Comparison of ENCODE assay signal across 8 mouse cellular contexts in genomic region chr2:73213871-73214659, GRCm38 (mm10). TPM values are rescaled to one million over a fixed set of nuclear protein-coding genes. Genes with fewer than 3 reads are reported as not detected.
A peak's percentile ranks its signal among the peaks of the same experiment; 100 is the strongest.
DNase-seq lines count a peak whose midpoint lies in the region; ATAC-seq and TF ChIP-seq lines count a peak whose summit lies in the region.

No protein-coding gene starts in this region.

- no peak for TF ChIP-seq EP300 in CH12.LX (IDR thresholded peaks at IDR 0.05; ENCODE audit: low read length)

- H3K4me2 ChIP-seq in CH12.LX (ENCODE audit: insufficient read depth, low read depth, poor library complexity, severe bottlenecking), result peak overlapping the region; percentile 97
- peak overlapping the region; percentile 84 for H3K4me2 ChIP-seq in forebrain, embryonic 11.5 days (ENCODE audit: low read depth, low read length, severe bottlenecking)
- peak overlapping the region; percentile 97 for H3K4me2 ChIP-seq in heart, embryonic 16.5 days (ENCODE audit: low read depth, low read length)
- H3K4me2 ChIP-seq in liver, embryonic 15.5 days, result peak overlapping the region; percentile 94
- H3K4me2 ChIP-seq in neural tube, embryonic 12.5 days (replicated peaks), result peak overlapping the region; percentile 94

- under 1% methylated on average over 66 of the region's 68 CpGs for WGBS in forebrain, embryonic 11.5 days
- 0% methylated on average over 65 of the region's 68 CpGs for WGBS in heart, embryonic 16.5 days
- WGBS in liver, embryonic 15.5 days (ENCODE audit: insufficient replicate concordance), result under 1% methylated on average over 68 of the region's 68 CpGs
- under 1% methylated on average over 66 of the region's 68 CpGs for WGBS in neural tube, embryonic 12.5 days

- dilution Hi-C loops in CH12.LX (cut with MboI; ENCODE audit: extremely low pct_ligation_motif_present, extremely low pct_unique_long_range_greater_than_20kb, low sequenced_read_pairs), result no loop called here

- peak; percentile 91 for DNase-seq in CH12.LX (ENCODE audit: extremely low read depth)
- DNase-seq in c-Kit-positive CD71-positive TER-119-negative erythroid progenitor cells, embryonic 14.5 days (ENCODE audit: low read depth), result peak; percentile 85
- peak; percentile 95 for DNase-seq in forebrain, embryonic 11.5 days (ENCODE audit: low spot score)
- DNase-seq in kidney, postnatal 36 days, result peak; percentile 93 to 97
- peak; percentile 77 for DNase-seq in telencephalon, adult 2 months (ENCODE audit: low read depth, low spot score)

- peak overlapping the region; percentile 80 for H3K9ac ChIP-seq in CH12.LX (ENCODE audit: insufficient read depth, low read depth)
- H3K9ac ChIP-seq in forebrain, embryonic 11.5 days (ENCODE audit: low read length), result peak overlapping the region; percentile 80
- H3K9ac ChIP-seq in heart, embryonic 16.5 days (ENCODE audit: low read length), result peak overlapping the region; percentile 80
- peak overlapping the region; percentile 83 for H3K9ac ChIP-seq in liver, embryonic 15.5 days
- H3K9ac ChIP-seq in neural tube, embryonic 12.5 days, result peak overlapping the region; percentile 86

- peak overlapping the region; percentile 82 to 98 (median 84) for H3K4me3 ChIP-seq in CH12.LX (replicated peaks in 1 of 3; ENCODE audit: low read depth in 2 of 3, low read length in 2 of 3, poor library complexity in 1 of 3)
- H3K4me3 ChIP-seq in forebrain, embryonic 11.5 days (ENCODE audit: low read depth, low read length), result peak overlapping the region; percentile 76
- H3K4me3 ChIP-seq in heart, embryonic 16.5 days (ENCODE audit: low read length), result peak overlapping the region; percentile 68
- H3K4me3 ChIP-seq in liver, embryonic 15.5 days (replicated peaks), result peak overlapping the region; percentile 91
- H3K4me3 ChIP-seq in neural tube, embryonic 12.5 days, result peak overlapping the region; percentile 77

- H3K36me3 ChIP-seq in CH12.LX (replicated peaks in 1 of 2; ENCODE audit: control insufficient read depth in 1 of 2, insufficient read depth in 1 of 2, low read length in 1 of 2), result peaks cover 7 to 31% of the 10 kb centered on the region in 2 experiments
- no peaks in the 10 kb centered on the region; the same call in 1 of the 2 replicates for H3K36me3 ChIP-seq in forebrain, embryonic 11.5 days (ENCODE audit: control insufficient read depth, insufficient read depth, low read length)
- 0 out of 2 replicates have a peak, but pooled peaks cover 2% of the 10 kb centered on the region for H3K36me3 ChIP-seq in heart, embryonic 16.5 days (ENCODE audit: control insufficient read depth, insufficient read depth)
- peaks cover 18% of the 10 kb centered on the region for H3K36me3 ChIP-seq in liver, embryonic 15.5 days (replicated peaks)
- H3K36me3 ChIP-seq in neural tube, embryonic 12.5 days, result peaks cover 5% of the 10 kb centered on the region; the same call in 1 of the 2 replicates

- H3K27me3 ChIP-seq in CH12.LX (replicated peaks), result no peaks in the 10 kb centered on the region
- H3K27me3 ChIP-seq in forebrain, embryonic 11.5 days (ENCODE audit: control insufficient read depth, insufficient read depth, low read length), result no peaks in the 10 kb centered on the region
- H3K27me3 ChIP-seq in heart, embryonic 16.5 days (ENCODE audit: control insufficient read depth, insufficient read depth, low read length), result no peaks in the 10 kb centered on the region
- H3K27me3 ChIP-seq in liver, embryonic 15.5 days, result no peaks in the 10 kb centered on the region
- H3K27me3 ChIP-seq in neural tube, embryonic 12.5 days (replicated peaks), result no peaks in the 10 kb centered on the region

- no peak for TF ChIP-seq CTCF in CH12.LX (conservative IDR thresholded peaks at IDR 0.05 in 1 of 2, IDR thresholded peaks at IDR 0.05 in 1 of 2; ENCODE audit: low read depth in 2 of 2, low read length in 2 of 2)

- in situ Hi-C loops in CH12.LX (cut with MboI; ENCODE audit: low pct_ligation_motif_present, low pct_unique_long_range_greater_than_20kb, low sequenced_read_pairs), result loop anchor here (10.0 kb wide), 1 partner anchor 51 kb away; no protein-coding TSS in a partner anchor

- H3K4me1 ChIP-seq in CH12.LX (ENCODE audit: control insufficient read depth in 1 of 2, insufficient read depth in 2 of 2), result peaks cover 4 to 47% of the 10 kb centered on the region in 2 experiments
- H3K4me1 ChIP-seq in forebrain, embryonic 11.5 days (replicated peaks; ENCODE audit: control insufficient read depth, insufficient read depth, low read length), result peaks cover 1% of the 10 kb centered on the region; the same call in 1 of the 2 replicates
- peaks cover 5% of the 10 kb centered on the region for H3K4me1 ChIP-seq in heart, embryonic 16.5 days (ENCODE audit: control insufficient read depth, insufficient read depth, low read length)
- H3K4me1 ChIP-seq in liver, embryonic 15.5 days (replicated peaks), result peaks cover 18% of the 10 kb centered on the region
- peaks cover 13% of the 10 kb centered on the region for H3K4me1 ChIP-seq in neural tube, embryonic 12.5 days

- H3K79me2 ChIP-seq in CH12.LX (replicated peaks; ENCODE audit: control insufficient read depth, extremely low read depth, insufficient read depth, poor library complexity, severe bottlenecking), result peaks cover 8% of the 10 kb centered on the region

- H3K9me3 ChIP-seq in CH12.LX (replicated peaks; ENCODE audit: low read length), result no peaks in the 10 kb centered on the region
- H3K9me3 ChIP-seq in forebrain, embryonic 11.5 days (ENCODE audit: control insufficient read depth, low read length), result no peaks in the 10 kb centered on the region
- no peaks in the 10 kb centered on the region for H3K9me3 ChIP-seq in heart, embryonic 16.5 days (replicated peaks; ENCODE audit: control insufficient read depth, low read length)
- no peaks in the 10 kb centered on the region for H3K9me3 ChIP-seq in liver, embryonic 15.5 days (replicated peaks)
- no peaks in the 10 kb centered on the region for H3K9me3 ChIP-seq in neural tube, embryonic 12.5 days

- no peak for TF ChIP-seq RAD21 in CH12.LX (IDR thresholded peaks at IDR 0.05; ENCODE audit: low read depth, low read length)

- peak; percentile 96 for TF ChIP-seq POLR2A in CH12.LX (IDR thresholded peaks at IDR 0.05; ENCODE audit: low read depth, low read length)

- ATAC-seq in forebrain, embryonic 11.5 days (replicated peaks; ENCODE audit: low FRiP score), result peak; percentile 98
- peak; percentile 99 for ATAC-seq in heart, embryonic 16.5 days (replicated peaks; ENCODE audit: extremely low read depth, insufficient read depth, low FRiP score)
- ATAC-seq in liver, embryonic 15.5 days (ENCODE audit: insufficient read depth), result peak; percentile 97
- ATAC-seq in neural tube, embryonic 12.5 days (ENCODE audit: low FRiP score, low read depth), result peak; percentile 95

- H3K27ac ChIP-seq in CH12.LX (ENCODE audit: insufficient read depth, low read depth), result no peak overlapping the region
- H3K27ac ChIP-seq in forebrain, embryonic 11.5 days (ENCODE audit: low read depth, low read length), result no peak overlapping the region
- peak overlapping the region; percentile 42 for H3K27ac ChIP-seq in heart, embryonic 16.5 days (ENCODE audit: low read length)
- H3K27ac ChIP-seq in liver, embryonic 15.5 days (replicated peaks), result peak overlapping the region; percentile 74
- H3K27ac ChIP-seq in neural tube, embryonic 12.5 days, result no peak overlapping the region

TF ChIP-seq in CH12.LX, 34 proteins besides CTCF, POLR2A, EP300 and RAD21 (continues in another document):
- TF ChIP-seq SIN3A (IDR thresholded peaks at IDR 0.05; ENCODE audit: low read length), result peak; percentile 92
- peak; percentile 75; the same call in 1 of the 2 replicates for TF ChIP-seq POLR2AphosphoS2 (IDR thresholded peaks at IDR 0.05; ENCODE audit: low read depth, low read length)
- TF ChIP-seq TCF12 (IDR thresholded peaks at IDR 0.05; ENCODE audit: low read depth, low read length), result peak; percentile 89
- no peak for TF ChIP-seq E2F4 (IDR thresholded peaks at IDR 0.05; ENCODE audit: insufficient replicate concordance, low read depth, low read length)
- TF ChIP-seq CHD1 (IDR thresholded peaks at IDR 0.05; ENCODE audit: low read depth, low read length), result no peak
- peak; percentile 91 for TF ChIP-seq NELFE (IDR thresholded peaks at IDR 0.05; ENCODE audit: low read depth, low read length)
- TF ChIP-seq RCOR1 (conservative IDR thresholded peaks at IDR 0.05; ENCODE audit: low read depth, low read length), result no peak
- no peak for TF ChIP-seq ZNF384 (IDR thresholded peaks at IDR 0.05; ENCODE audit: low read depth, low read length)
- no peak for TF ChIP-seq JUND (conservative IDR thresholded peaks at IDR 0.05; ENCODE audit: low read depth, low read length)
- TF ChIP-seq ELF1 (IDR thresholded peaks at IDR 0.05; ENCODE audit: low read depth, low read length), result peak; percentile 71
- TF ChIP-seq BHLHE40 (IDR thresholded peaks at IDR 0.05; ENCODE audit: low read depth, low read length), result no peak
- no peak for TF ChIP-seq ETS1 (conservative IDR thresholded peaks at IDR 0.05; ENCODE audit: low read depth, low read length)
- TF ChIP-seq ZMIZ1 (IDR thresholded peaks at IDR 0.05; ENCODE audit: low read depth, low read length), result peak; percentile 71
- no peak; the same call in 1 of the 2 replicates for TF ChIP-seq MEF2A (IDR thresholded peaks at IDR 0.05; ENCODE audit: borderline replicate concordance, low read depth, low read length)
- no peak for TF ChIP-seq PAX5 (IDR thresholded peaks at IDR 0.05; ENCODE audit: low read length)
- no peak for TF ChIP-seq SMC3 (IDR thresholded peaks at IDR 0.05; ENCODE audit: low read depth, low read length)
- TF ChIP-seq MYC (IDR thresholded peaks at IDR 0.05; ENCODE audit: low read depth, low read length), result peak; percentile 90
- TF ChIP-seq MAX (IDR thresholded peaks at IDR 0.05; ENCODE audit: low read length), result peak; percentile 95

RNA-seq across cellular contexts. Expression of gene Ola1, which starts 4.7 kb away (rescaled TPM):
- total RNA-seq in CH12.LX (2012; rRNA removed) (114 and 127 TPM in 2 replicates), CH12.LX (2014; rRNA removed) (175 and 213 TPM in 2 replicates)
- polyA plus RNA-seq in CH12.LX (2012; ENCODE audit: insufficient read length, low read depth), result 182 TPM in 2 replicates
- polyA plus RNA-seq in forebrain, embryonic 11.5 days (2014; fragmentation: Nextera tagmentation; extraction: Ambion mirVana), result 99.8 and 110 TPM in 2 replicates
- polyA plus RNA-seq in heart, embryonic 16.5 days (2015; fragmentation: Nextera tagmentation; extraction: Ambion mirVana), result 59.8 and 65.5 TPM in 2 replicates
- 30.9 and 41.7 TPM in 2 replicates for polyA plus RNA-seq in liver, embryonic 15.5 days (2015; fragmentation: Nextera tagmentation; extraction: Ambion mirVana)
- 84.5 and 86.3 TPM in 2 replicates for polyA plus RNA-seq in neural tube, embryonic 12.5 days (2016; fragmentation: Nextera tagmentation; extraction: Ambion mirVana)

RNA-seq across cellular contexts. Expression of gene Sp9, which starts 57.7 kb away (rescaled TPM):
- 0.13 and 0.55 TPM in 2 replicates for total RNA-seq in CH12.LX (2012; rRNA removed)
- total RNA-seq in CH12.LX (2014; rRNA removed), result not detected in 2 replicates
- not detected in 2 replicates for polyA plus RNA-seq in CH12.LX (2012; ENCODE audit: insufficient read length, low read depth)
- polyA plus RNA-seq in forebrain, embryonic 11.5 days (2014; fragmentation: Nextera tagmentation; extraction: Ambion mirVana), result 5.5 and 8.2 TPM in 2 replicates
- not detected in 2 replicates for polyA plus RNA-seq in heart, embryonic 16.5 days (2015; fragmentation: Nextera tagmentation; extraction: Ambion mirVana)
- not detected in 2 replicates for polyA plus RNA-seq in liver, embryonic 15.5 days (2015; fragmentation: Nextera tagmentation; extraction: Ambion mirVana)
- 2.2 and 2.7 TPM in 2 replicates for polyA plus RNA-seq in neural tube, embryonic 12.5 days (2016; fragmentation: Nextera tagmentation; extraction: Ambion mirVana)

Comparison
In these comparisons a context has a peak if more than half of its experiments do, and no peak if none do; other contexts are left out.
1. H3K27ac ChIP-seq: peak in heart, embryonic 16.5 days (single experiment) and liver, embryonic 15.5 days (single experiment); none in CH12.LX (single experiment), forebrain, embryonic 11.5 days (single experiment) and neural tube, embryonic 12.5 days (single experiment).
2. Peak in every context shown above with its lines, with median percentiles within 50 percentile points of each other: DNase-seq, H3K4me2 ChIP-seq, H3K4me3 ChIP-seq, H3K9ac ChIP-seq and ATAC-seq.